Mouse (Mus musculus) right cerebral cortex, postnatal 14 days (tissue): ENCODE measurements around the gene Hmga1.

Experiments
- DNase-seq: peaks from one replicate; pipeline ENCODE4 v3.0.0; 2022

Hmga1 gene

DNA sequence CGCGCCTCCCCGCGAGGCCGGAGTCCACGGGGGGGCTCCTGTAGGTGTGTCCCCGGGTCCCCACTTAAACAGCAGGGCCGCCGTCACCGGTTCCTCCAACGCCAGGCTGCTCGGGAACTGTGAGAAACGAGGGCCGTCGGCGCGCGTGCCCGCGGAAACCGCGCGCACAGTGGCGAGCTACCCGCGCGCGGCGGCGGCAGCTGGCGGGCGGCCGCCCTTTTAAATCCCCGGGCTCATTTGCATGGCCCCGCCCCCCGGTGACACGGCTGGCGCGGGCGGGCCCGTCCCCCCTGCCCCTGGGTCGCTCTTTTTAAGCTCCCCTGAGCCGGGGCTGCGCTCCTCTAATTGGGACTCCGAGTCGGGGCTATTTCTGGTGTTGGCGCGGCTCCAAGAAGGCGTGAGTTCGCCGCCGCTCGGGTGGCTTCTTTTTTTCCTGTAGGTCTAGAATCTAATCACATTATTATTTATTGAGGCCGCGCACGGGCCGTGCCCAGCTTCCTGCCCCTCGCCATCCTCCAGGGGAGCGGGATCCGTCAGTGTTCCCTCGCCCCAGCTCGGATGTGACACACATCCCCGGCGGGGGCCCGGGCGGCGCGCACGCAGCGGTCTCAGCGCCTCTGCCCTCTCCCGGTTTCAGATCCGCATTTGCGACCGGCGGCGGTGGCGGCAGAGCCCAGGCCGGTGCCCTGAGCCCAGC is at the start of gene Hmga1:
Gene Hmga1, plus strand, starts transcription at position 183 of the 697 bp plus-strand sequence.
- peak; percentile 86 for DNase-seq

DNA sequence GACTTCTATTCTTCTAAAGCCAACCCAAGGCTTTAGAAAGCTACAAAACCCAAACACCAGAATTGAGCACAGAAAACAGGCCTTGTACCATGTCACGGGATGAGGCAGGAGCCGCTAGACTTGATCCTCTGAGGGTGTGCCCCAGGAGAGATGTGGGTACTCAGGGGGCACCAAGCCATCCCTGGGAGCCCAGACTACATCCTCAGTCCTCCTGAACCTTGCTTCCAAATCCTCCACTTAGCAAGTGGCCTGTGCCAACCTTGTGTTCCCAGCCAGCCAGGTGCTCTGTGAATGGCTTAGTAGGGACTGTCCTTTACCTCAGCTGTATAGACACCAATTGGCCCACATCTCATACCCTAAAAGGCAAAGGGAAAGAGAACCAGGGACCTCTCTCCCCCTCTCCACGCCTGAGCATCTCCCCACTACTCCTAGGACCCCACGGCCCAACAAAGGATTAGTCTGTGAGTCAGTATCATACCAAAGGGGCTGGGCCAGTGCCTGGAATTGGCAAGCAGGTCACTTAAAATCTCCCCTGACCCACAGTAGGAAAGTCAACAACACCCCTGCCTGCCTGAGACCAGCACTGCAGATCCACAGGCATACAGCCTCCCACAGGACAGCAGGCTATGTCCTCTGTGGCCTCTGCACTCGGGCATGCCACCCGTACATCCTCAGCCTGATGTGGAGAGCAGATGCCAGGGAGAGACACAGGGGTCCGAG is 49.3 kb upstream of the Hmga1 start:
- DNase-seq, result no peak

- DNase-seq, result no peak
Observed at GRCm38 (mm10) chr17:27507591-27507945, 48.7 kb upstream of the Hmga1 start.

DNA sequence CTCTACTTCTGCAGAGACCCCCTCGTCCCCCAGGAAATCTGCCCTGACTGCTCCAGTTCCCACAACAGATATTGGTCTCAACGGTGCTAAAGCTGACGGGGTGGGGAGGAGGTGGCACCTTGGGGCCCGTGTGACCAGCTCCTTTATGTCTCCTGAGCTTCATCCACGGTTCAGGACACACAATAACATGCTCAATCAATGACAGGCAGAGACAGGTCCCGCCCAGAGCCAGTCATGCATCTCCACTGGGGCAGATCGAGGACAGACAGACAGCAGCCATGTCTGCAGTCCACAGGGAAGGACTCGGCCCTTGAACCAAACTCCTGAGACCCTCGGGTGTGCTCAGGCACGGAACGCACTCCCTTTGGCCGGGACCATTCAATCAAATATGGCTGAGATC is 48.3 kb upstream of the Hmga1 start:
- DNase-seq, result no peak

- no peak for DNase-seq
Observed at GRCm38 (mm10) chr17:27508513-27508912, 47.8 kb upstream of the Hmga1 start.

DNA sequence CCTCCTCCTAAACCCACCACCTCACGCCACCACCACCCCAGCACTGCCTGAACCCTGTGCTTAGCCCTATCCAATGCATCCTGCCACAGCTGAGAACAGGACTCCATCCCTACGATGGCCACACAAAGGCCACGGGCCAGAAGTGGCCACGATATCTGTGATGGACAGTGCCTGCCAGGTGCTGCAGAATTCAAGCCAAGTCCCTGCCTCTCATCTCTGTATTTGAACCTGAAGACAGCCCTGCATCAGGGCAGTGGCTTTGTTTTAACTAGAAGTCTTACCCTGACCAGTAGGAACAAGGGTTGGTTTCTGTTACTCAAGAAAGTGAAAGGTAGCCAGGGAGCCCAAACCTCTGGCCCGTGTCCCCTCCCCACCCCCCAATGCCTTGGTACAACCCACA is 47.2 kb upstream of the Hmga1 start:
- DNase-seq, result no peak

DNA sequence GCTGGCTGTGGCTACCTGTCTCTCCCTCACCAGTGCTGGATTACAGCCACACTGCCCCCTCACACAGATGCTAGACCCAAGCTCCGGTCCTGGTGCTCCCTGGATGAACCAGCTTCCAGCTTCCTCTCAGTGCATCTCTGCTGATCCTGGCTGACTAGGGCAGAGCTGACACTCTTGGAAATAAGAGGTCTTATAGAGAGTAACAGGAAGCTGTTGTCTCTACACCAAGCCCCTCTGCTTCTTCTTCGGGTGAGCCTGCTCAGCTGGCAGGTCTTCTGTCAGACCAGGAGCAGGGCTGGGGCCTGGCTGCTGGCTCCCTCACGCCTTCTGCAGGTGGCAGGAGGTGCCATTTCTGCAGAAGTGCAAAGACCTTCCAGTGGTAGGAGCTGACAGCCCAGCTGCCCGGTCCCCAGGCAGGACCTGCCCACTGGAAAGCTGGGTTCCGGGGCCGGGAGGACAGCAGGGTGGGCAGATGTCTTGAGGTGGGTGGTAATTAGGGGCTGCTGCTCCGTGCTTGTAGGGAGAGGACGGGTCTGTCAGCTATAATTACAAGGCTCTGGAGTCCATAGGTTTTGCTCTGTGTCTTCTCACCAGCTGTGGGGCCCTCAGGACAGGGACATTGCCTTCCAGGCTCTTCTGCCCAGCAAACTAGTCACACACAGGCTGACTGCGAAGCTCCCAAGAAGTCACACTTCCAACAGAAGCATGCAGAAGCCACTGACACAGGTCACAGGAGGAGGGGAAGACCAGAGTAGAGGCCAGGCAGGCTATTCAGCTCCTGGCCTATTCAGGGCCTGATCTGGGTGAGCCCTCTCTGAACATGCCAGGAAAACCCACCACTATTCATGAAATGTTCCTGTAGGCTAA is 45.8 kb upstream of the Hmga1 start:
- no peak for DNase-seq

DNA sequence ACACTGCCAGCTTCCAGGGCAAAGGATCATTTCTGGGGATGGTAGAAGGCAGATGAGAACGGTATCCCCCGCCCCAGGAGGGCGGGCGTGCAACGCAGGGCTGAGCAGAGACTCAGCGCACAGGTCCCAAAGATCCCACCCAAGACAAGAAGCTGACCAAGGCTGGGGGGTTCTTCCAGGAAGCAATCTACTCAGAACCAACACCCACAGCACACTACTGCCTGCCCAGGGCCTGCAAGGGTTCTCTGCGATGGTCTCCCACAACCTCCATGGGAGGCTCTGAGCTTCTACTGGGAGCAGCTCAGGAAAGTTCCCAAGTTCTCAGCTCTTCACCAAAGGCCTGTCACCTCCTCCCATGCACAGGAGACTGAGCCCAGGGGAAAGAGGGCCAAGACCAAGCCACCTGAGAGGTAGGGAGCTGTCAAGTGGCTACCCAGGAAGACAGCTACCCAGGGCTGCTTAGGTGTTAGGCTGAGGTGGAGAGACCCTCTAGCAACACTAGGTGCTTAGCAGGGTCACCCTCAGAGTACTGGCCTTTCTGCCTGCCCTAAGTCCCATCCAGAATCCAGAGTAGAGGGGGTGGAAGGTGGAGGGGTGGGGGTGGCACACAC is 45.1 kb upstream of the Hmga1 start:
- DNase-seq, result no peak

GRCm38 (mm10) chr17:27511865-27512618 is 44.3 kb upstream of the Hmga1 start:
- peak; percentile 40 for DNase-seq

- peak; percentile 34 for DNase-seq
Observed at GRCm38 (mm10) chr17:27512619-27513161, 43.6 kb upstream of the Hmga1 start.

DNA sequence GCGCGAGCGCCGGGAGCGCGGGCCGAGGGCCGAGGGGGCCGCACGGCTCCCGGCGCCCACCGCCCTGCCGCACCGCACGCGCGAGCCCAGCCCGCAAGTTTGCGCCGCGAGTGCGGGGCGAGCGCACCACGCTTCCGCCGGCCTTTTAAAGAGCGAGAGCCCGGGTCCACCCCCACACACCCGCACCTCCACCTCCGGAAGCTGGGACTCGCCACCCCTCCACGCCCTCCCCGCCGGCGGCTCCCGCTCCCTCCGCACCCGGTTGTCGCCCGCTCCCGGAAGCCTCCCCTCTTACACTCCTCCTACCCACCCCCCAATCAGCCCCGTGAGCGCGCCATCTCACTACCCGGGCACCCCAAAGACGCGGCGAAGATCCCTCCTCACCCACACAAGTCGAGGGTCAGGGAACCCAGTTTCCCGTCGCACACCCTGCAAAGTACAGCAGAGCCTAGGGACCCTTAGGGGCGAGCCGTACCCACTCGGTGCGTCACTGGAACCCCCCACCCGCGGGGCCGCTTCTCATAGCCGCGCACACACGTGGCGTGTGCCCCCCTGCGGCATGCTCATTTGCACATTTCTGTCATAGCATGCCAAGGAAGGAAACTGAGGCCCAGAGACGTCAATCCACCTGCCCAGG is 42.9 kb upstream of the Hmga1 start:
- peak; percentile 43 for DNase-seq

GRCm38 (mm10) chr17:27513916-27514762 is 42.2 kb upstream of the Hmga1 start:
- peak; percentile 38 for DNase-seq

DNA sequence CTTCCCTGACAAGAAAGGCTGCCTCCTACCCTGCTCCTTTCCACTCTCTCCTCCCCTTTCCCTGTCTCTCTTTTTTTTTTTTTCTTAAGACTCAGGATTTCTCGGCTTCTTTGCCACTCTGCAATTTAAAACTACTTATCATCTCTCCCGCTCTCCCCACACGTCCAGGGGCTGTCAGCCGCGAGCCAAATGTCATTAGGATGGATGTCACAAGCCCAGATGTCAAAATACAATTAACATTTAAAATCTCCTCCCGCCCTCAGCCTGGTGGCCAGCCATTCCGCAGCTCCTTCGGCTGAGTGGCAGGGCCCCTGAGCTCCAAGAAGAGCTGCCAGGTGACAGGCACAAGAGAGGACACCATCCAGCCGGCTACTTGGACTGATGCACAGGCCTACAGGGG is 38.0 kb upstream of the Hmga1 start:
- no peak for DNase-seq

DNA sequence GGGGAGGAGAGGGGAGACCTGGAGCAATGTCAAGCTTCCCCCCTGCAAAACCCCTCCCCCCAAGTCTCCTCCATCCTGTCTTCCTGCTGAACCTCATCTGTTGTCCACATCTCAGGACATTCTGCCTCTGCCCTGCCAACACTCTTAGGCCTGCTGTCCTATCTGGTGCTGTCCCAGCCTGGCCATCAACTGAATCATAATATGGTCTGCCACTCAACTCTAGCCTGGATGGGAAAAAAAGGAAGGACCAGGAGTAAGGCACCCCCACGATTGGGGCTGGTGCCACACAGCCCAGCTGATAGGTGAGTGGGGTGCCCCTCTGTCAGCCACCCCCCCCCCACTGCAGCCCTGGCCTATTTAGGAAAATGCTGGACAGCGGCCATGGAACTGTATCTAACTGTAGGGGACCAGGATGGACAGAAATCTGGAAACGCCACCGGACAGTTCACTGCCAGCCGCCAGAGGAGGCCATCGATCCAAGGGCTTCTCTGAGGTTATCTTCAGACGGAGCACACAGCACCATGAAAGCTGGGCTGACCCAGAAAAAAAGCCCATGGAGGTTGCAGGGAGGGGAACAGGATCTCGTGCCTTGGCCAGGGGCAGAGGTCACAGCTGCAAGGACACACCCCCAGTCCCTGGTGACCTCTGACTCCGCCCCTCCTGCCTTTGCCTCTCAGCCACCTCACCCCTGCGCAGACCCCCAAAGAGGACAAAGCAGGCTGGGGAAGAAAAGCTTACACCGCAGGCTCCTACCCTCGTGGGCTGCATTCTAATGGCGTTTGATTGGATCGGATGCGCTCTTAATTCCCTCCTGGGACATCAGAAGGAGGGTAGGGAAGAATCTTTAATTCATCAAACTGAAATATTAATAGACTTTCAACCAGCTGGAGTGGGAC is 37.3 kb upstream of the Hmga1 start:
- no peak for DNase-seq

GRCm38 (mm10) chr17:27520557-27520956 is 35.7 kb upstream of the Hmga1 start:
- DNase-seq, result peak; percentile 54

- DNase-seq, result no peak
Observed at GRCm38 (mm10) chr17:27521303-27521702, 35.0 kb upstream of the Hmga1 start, which contains the start of gene Grm4. Gene Grm4 (minus strand): TSS chr17:27521403.

- no peak for DNase-seq
Observed at GRCm38 (mm10) chr17:27523121-27523520, 33.2 kb upstream of the Hmga1 start.

GRCm38 (mm10) chr17:27527188-27527587 is 29.1 kb upstream of the Hmga1 start:
- DNase-seq, result no peak

DNA sequence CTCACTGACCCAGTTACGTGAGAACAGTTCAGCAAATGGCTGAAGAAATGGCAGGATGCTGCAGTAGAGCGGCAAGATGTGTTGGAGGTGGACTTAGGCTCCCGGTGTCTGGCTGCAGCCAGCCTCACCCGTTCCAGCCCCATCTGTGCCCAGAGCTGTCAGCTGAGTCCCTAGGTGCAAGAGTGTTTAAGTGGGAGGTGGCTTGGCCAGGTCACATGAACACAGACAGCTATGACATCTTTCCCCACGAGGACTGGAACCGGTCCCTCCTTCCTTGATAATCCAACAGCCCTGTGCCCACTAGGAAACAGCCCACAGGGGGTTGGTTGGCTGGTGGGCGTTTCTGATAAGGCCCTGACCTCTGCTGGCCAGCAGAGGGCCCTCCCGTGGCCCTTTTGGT is 28.3 kb upstream of the Hmga1 start:
- no peak for DNase-seq

- no peak for DNase-seq
Observed at GRCm38 (mm10) chr17:27528767-27529166, 27.5 kb upstream of the Hmga1 start.
